Mouse (Mus musculus): ENCODE measurements around the gene Tcfl5. TPM values are rescaled to one million over a fixed set of nuclear protein-coding genes. Genes with fewer than 3 reads are reported as not detected.

The Tcfl5 gene
- total and polyA plus RNA-seq, 3 experiments, result not detected

GRCm38 (mm10) chr2:180681225-180681624, 38.7 kb upstream of the Tcfl5 start:
- TF ChIP-seq EP300 (IDR thresholded peaks at IDR 0.05; ENCODE audit: low read depth in 1 of 2, low read length in 2 of 2) (no peak), JUND (IDR thresholded peaks at IDR 0.05; ENCODE audit: low read depth, low read length) (no peak), MEF2A (IDR thresholded peaks at IDR 0.05; ENCODE audit: extremely low read depth, insufficient replicate concordance, low read depth, low read length, poor library complexity, severe bottlenecking) (no peak), ETS1 (IDR thresholded peaks at IDR 0.05; ENCODE audit: low read depth, low read length) (no peak), HCFC1 (IDR thresholded peaks at IDR 0.05; ENCODE audit: low read depth, low read length) (no peak), GABPA (IDR thresholded peaks at IDR 0.05; ENCODE audit: low read depth, low read length) (no peak), RCOR1 (IDR thresholded peaks at IDR 0.05; ENCODE audit: low read depth, low read length) (no peak), POLR2AphosphoS5 (IDR thresholded peaks at IDR 0.05; ENCODE audit: borderline replicate concordance, low read depth, low read length) (no peak), ZKSCAN1 (IDR thresholded peaks at IDR 0.05; ENCODE audit: low read depth, low read length) (no peak), TAL1 (IDR thresholded peaks at IDR 0.05; ENCODE audit: low read length) (no peak), E2F4 (IDR thresholded peaks at IDR 0.05; ENCODE audit: borderline replicate concordance, low read depth, low read length) (no peak), USF2 (IDR thresholded peaks at IDR 0.05; ENCODE audit: borderline replicate concordance in 1 of 2, insufficient read depth in 1 of 2, low read depth in 1 of 2, low read length in 2 of 2) (no peak)
- no peak overlapping the region for H3K9ac ChIP-seq (ENCODE audit: control insufficient read depth, low read depth, low read length, poor library complexity, severe bottlenecking)
- no peak overlapping the region for H3K27ac ChIP-seq (ENCODE audit: control insufficient read depth, low read depth, low read length)
- H3K27me3 ChIP-seq (ENCODE audit: control insufficient read depth in 1 of 2, insufficient read depth in 2 of 2, low read length in 2 of 2), result no peaks in the 10 kb centered on the region
- peaks cover 18 to 25% of the 10 kb centered on the region in 2 experiments for H3K36me3 ChIP-seq (ENCODE audit: control insufficient read depth in 1 of 2, insufficient read depth in 2 of 2, low read length in 2 of 2)
- H3K4me3 ChIP-seq (ENCODE audit: control insufficient read depth in 1 of 2, insufficient read depth in 1 of 2, low read depth in 2 of 2, low read length in 2 of 2), result no peak overlapping the region
- no peaks in the 10 kb centered on the region for H3K79me2 ChIP-seq (ENCODE audit: control insufficient read depth, insufficient read depth, low read length, poor library complexity)
- DNase-seq (ENCODE audit: low read depth, low spot score), result no peak
- no peaks in the 10 kb centered on the region for H3K9me3 ChIP-seq (replicated peaks; ENCODE audit: insufficient read depth, low read length)
- H3K4me1 ChIP-seq (ENCODE audit: control insufficient read depth in 1 of 2, insufficient read depth in 2 of 2, low read length in 2 of 2), result peaks cover 0 to 15% of the 10 kb centered on the region in 2 experiments; a peak in 2 of 4 replicates

DNA sequence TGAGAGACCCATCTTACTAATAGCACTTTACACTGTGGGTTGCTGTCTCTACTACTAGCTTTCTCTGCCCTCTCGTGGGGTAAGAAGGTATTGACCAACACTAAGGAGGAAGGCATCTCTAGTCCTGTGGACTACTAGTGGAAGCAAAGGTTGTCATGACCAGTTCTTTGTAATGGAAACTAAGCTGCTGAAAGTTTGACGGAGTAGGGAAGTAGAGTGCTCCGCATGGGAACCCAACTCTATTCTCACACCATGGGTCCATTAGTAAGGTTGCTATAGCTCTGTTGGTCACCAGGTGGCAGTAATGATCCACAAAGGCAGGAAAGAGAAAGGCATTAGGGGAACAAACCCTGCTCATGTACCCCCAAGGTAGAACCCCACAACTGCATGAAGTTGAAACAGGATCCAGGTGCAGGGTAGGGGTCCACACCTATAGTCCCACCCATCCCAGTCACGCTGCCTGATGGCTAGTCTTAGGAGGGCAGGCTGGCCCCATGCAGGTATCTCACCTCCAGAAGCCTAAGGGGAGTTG, 36.2 kb upstream of the Tcfl5 start:
- H3K79me2 ChIP-seq (ENCODE audit: control insufficient read depth, insufficient read depth, low read length, poor library complexity), result no peaks in the 10 kb centered on the region

More for the DNA sequence above, 36.2 kb upstream of the Tcfl5 start:
- peak; percentile 73 for DNase-seq (ENCODE audit: low read depth, low spot score)
- Histone ChIP-seq H3K9me3 (replicated peaks; ENCODE audit: insufficient read depth, low read length) (no peaks in the 10 kb centered on the region), H3K27me3 (ENCODE audit: control insufficient read depth in 1 of 2, insufficient read depth in 2 of 2, low read length in 2 of 2) (no peaks in the 10 kb centered on the region), H3K36me3 (ENCODE audit: control insufficient read depth in 1 of 2, insufficient read depth in 2 of 2, low read length in 2 of 2) (peaks cover 0 to 13% of the 10 kb centered on the region in 2 experiments; a peak in 3 of 4 replicates), H3K27ac (ENCODE audit: control insufficient read depth, low read depth, low read length) (no peak overlapping the region), H3K4me1 (ENCODE audit: control insufficient read depth in 1 of 2, insufficient read depth in 2 of 2, low read length in 2 of 2) (no peaks in the 10 kb centered on the region), H3K4me3 (ENCODE audit: control insufficient read depth in 1 of 2, insufficient read depth in 1 of 2, low read depth in 2 of 2, low read length in 2 of 2) (no peak overlapping the region), H3K9ac (ENCODE audit: control insufficient read depth, low read depth, low read length, poor library complexity, severe bottlenecking) (no peak overlapping the region)
- TF ChIP-seq NRF1 (IDR thresholded peaks at IDR 0.05; ENCODE audit: insufficient read depth, low read depth, low read length, poor library complexity, severe bottlenecking), result no peak
- peak; percentile 78 for TF ChIP-seq SMC3 (IDR thresholded peaks at IDR 0.05; ENCODE audit: low read depth, low read length)
- no peak for TF ChIP-seq UBTF (IDR thresholded peaks at IDR 0.05; ENCODE audit: borderline replicate concordance, insufficient read depth, low read depth, low read length)
- no peak for TF ChIP-seq USF2 (IDR thresholded peaks at IDR 0.05; ENCODE audit: borderline replicate concordance in 1 of 2, insufficient read depth in 1 of 2, low read depth in 1 of 2, low read length in 2 of 2)
- TF ChIP-seq RAD21 (IDR thresholded peaks at IDR 0.05; ENCODE audit: low read depth, low read length), result peak; percentile 73
- no peak for TF ChIP-seq USF1 (IDR thresholded peaks at IDR 0.05; ENCODE audit: low read depth, low read length)
- peak; percentile 70 for TF ChIP-seq ZC3H11A (IDR thresholded peaks at IDR 0.05; ENCODE audit: low read depth, low read length)
- no peak for TF ChIP-seq TBP (IDR thresholded peaks at IDR 0.05; ENCODE audit: low read depth, low read length)
- peak; percentile 42 to 85 (median 78) for TF ChIP-seq CTCF (IDR thresholded peaks at IDR 0.05 in 2 of 3, conservative IDR thresholded peaks at IDR 0.05 in 1 of 3; ENCODE audit: control insufficient read depth in 1 of 3, insufficient read depth in 1 of 3, low read depth in 2 of 3, low read length in 3 of 3, poor library complexity in 1 of 3, severe bottlenecking in 1 of 3)
- TF ChIP-seq SIN3A (IDR thresholded peaks at IDR 0.05; ENCODE audit: low read length), result 0 out of 2 replicates have a peak, but pooled peaks have one; percentile 23
- no peak for TF ChIP-seq NELFE (IDR thresholded peaks at IDR 0.05; ENCODE audit: low read depth, low read length)
- TF ChIP-seq MAX (IDR thresholded peaks at IDR 0.05; ENCODE audit: low read length), result no peak
